Mouse (Mus musculus): ENCODE data around the gene Usp21. TPM values are rescaled to one million over a fixed set of nuclear protein-coding genes. Genes with fewer than 3 reads are reported as not detected.
"Not testable (repeated sequence)": the region's sequence is repeated elsewhere in the genome, so short reads cannot be mapped to it uniquely, and the experiment has no call there.

Usp21 gene
- polyA plus RNA-seq, 1 experiment from 2014 or later = 119 TPM

GRCm38 (mm10) chr1:171306157-171306556, 18.4 kb upstream of the Usp21 start:
- ATAC-seq (replicated peaks); H3K9ac ChIP-seq: not testable (repeated sequence)
- 74% methylated on average over 5 of the region's 5 CpGs for WGBS

GRCm38 (mm10) chr1:171298226-171298625, 10.4 kb upstream of the Usp21 start:
- Histone ChIP-seq H3K36me3 (replicated peaks) (no peaks in the 10 kb centered on the region), H3K27ac (no peak overlapping the region), H3K27me3 (replicated peaks) (peaks cover 14% of the 10 kb centered on the region), H3K9ac (no peak overlapping the region), H3K4me2 (no peak overlapping the region), H3K4me1 (peaks cover 13% of the 10 kb centered on the region), H3K4me3 (no peak overlapping the region), H3K9me3 (no peaks in the 10 kb centered on the region)
- WGBS = 76% methylated on average over 3 of the region's 3 CpGs
- ATAC-seq (replicated peaks) = no peak

More at GRCm38 (mm10) chr1:171306157-171306556, 18.4 kb upstream of the Usp21 start:
- not testable (repeated sequence) for H3K4me2 ChIP-seq; H3K27ac ChIP-seq; H3K36me3 ChIP-seq (replicated peaks); H3K9me3 ChIP-seq; H3K4me1 ChIP-seq; H3K27me3 ChIP-seq (replicated peaks); H3K4me3 ChIP-seq

GRCm38 (mm10) chr1:171295063-171295402, 7.2 kb upstream of the Usp21 start:
- Histone ChIP-seq H3K4me2 (peak overlapping the region; percentile 80), H3K27ac (peak overlapping the region; percentile 93), H3K4me3 (peak overlapping the region; percentile 83), H3K9ac (peak overlapping the region; percentile 90), H3K9me3 (no peaks in the 10 kb centered on the region), H3K36me3 (replicated peaks) (no peaks in the 10 kb centered on the region), H3K27me3 (replicated peaks) (peaks cover 14% of the 10 kb centered on the region), H3K4me1 (peaks cover 15% of the 10 kb centered on the region)
- ATAC-seq (replicated peaks) = peak; percentile 55; the same call in 1 of the 2 replicates
- WGBS = 14% methylated on average over 3 of the region's 3 CpGs

GRCm38 (mm10) chr1:171294298-171295062, 6.7 kb upstream of the Usp21 start, which contains the start of gene Ufc1:
Gene Ufc1, minus strand, starts transcription at chr1:171295024.
- under 1% methylated on average over 42 of the region's 42 CpGs for WGBS

GRCm38 (mm10) chr1:171293906-171294297, 6.1 kb upstream of the Usp21 start:
- peak overlapping the region; percentile 80 for H3K4me2 ChIP-seq
- H3K9ac ChIP-seq = peak overlapping the region; percentile 90
- peaks cover 12% of the 10 kb centered on the region for H3K27me3 ChIP-seq (replicated peaks)
- peak overlapping the region; percentile 83 for H3K4me3 ChIP-seq
- peaks cover 3% of the 10 kb centered on the region; the same call in 1 of the 2 replicates for H3K36me3 ChIP-seq (replicated peaks)
- peaks cover 15% of the 10 kb centered on the region for H3K4me1 ChIP-seq
- peak overlapping the region; percentile 93 for H3K27ac ChIP-seq
- no peaks in the 10 kb centered on the region for H3K9me3 ChIP-seq
- no peak; the same call in 1 of the 2 replicates for ATAC-seq (replicated peaks)
- 42% methylated on average over 5 of the region's 5 CpGs for WGBS

More at GRCm38 (mm10) chr1:171294298-171295062, 6.7 kb upstream of the Usp21 start, which contains the start of gene Ufc1:
- H3K9ac ChIP-seq = peak within 1 kb of the TSS; percentile 90
- peaks cover 14% of the 10 kb centered on the region for H3K27me3 ChIP-seq (replicated peaks)
- peak within 1 kb of the TSS; percentile 80 for H3K4me2 ChIP-seq
- no peaks in the 10 kb centered on the region; the same call in 1 of the 2 replicates for H3K36me3 ChIP-seq (replicated peaks)
- H3K4me1 ChIP-seq = peaks cover 15% of the 10 kb centered on the region
- peak; percentile 89 for ATAC-seq (replicated peaks)
- H3K27ac ChIP-seq = peak within 1 kb of the TSS; percentile 93
- no peaks in the 10 kb centered on the region for H3K9me3 ChIP-seq
- H3K4me3 ChIP-seq = peak within 1 kb of the TSS; percentile 83

- ATAC-seq (replicated peaks) = no peak
- Histone ChIP-seq H3K9ac (peak overlapping the region; percentile 90; the same call in 1 of the 2 replicates), H3K4me2 (peak overlapping the region; percentile 80), H3K36me3 (replicated peaks) (peaks cover 3% of the 10 kb centered on the region; the same call in 1 of the 2 replicates), H3K4me1 (peaks cover 20% of the 10 kb centered on the region), H3K27me3 (replicated peaks) (peaks cover 7% of the 10 kb centered on the region; the same call in 1 of the 2 replicates), H3K27ac (peak overlapping the region; percentile 93; the same call in 1 of the 2 replicates), H3K9me3 (no peaks in the 10 kb centered on the region), H3K4me3 (peak overlapping the region; percentile 83; the same call in 1 of the 2 replicates)
- WGBS = 90% methylated on average over 3 of the region's 3 CpGs
Measured at GRCm38 (mm10) chr1:171293351-171293750, 5.6 kb upstream of the Usp21 start.

- H3K4me3 ChIP-seq = peak overlapping the region; percentile 93; the same call in 1 of the 2 replicates
- H3K9ac ChIP-seq = peak overlapping the region; percentile 25; the same call in 1 of the 2 replicates
- 69% methylated on average over 4 of the region's 4 CpGs for WGBS
- H3K27ac ChIP-seq = peak overlapping the region; percentile 97
- no peaks in the 10 kb centered on the region for H3K9me3 ChIP-seq
- H3K27me3 ChIP-seq (replicated peaks) = no peaks in the 10 kb centered on the region
- H3K4me2 ChIP-seq = peak overlapping the region; percentile 39
- peaks cover 31% of the 10 kb centered on the region for H3K4me1 ChIP-seq
- H3K36me3 ChIP-seq (replicated peaks) = peaks cover 26% of the 10 kb centered on the region; the same call in 1 of the 2 replicates
- no peak for ATAC-seq (replicated peaks)
Measured at GRCm38 (mm10) chr1:171288328-171288727, 537 bp upstream of the Usp21 start.

- Histone ChIP-seq H3K9ac (peak overlapping the region; percentile 98; the same call in 1 of the 2 replicates), H3K9me3 (no peaks in the 10 kb centered on the region), H3K4me1 (peaks cover 35% of the 10 kb centered on the region), H3K4me3 (peak overlapping the region; percentile 93), H3K4me2 (peak overlapping the region; percentile 62), H3K27me3 (replicated peaks) (no peaks in the 10 kb centered on the region), H3K36me3 (replicated peaks) (peaks cover 34% of the 10 kb centered on the region; the same call in 1 of the 2 replicates), H3K27ac (no peak overlapping the region)
- ATAC-seq (replicated peaks) = no peak
- WGBS = 85% methylated on average over 19 of the region's 19 CpGs
Measured at GRCm38 (mm10) chr1:171286517-171286916, 1.3 kb downstream of the Usp21 start.

- H3K4me1 ChIP-seq = peaks cover 41% of the 10 kb centered on the region
- no peak overlapping the region for H3K4me3 ChIP-seq
- H3K27me3 ChIP-seq (replicated peaks) = no peaks in the 10 kb centered on the region
- H3K4me2 ChIP-seq = no peak overlapping the region
- no peak overlapping the region for H3K9ac ChIP-seq
- H3K36me3 ChIP-seq (replicated peaks) = peaks cover 34% of the 10 kb centered on the region; the same call in 1 of the 2 replicates
- 89% methylated on average over 20 of the region's 20 CpGs for WGBS
- H3K9me3 ChIP-seq = no peaks in the 10 kb centered on the region
- no peak for ATAC-seq (replicated peaks)
- H3K27ac ChIP-seq = no peak overlapping the region
Measured at GRCm38 (mm10) chr1:171285096-171285892, 2.5 kb downstream of the Usp21 start.

- Histone ChIP-seq H3K36me3 (replicated peaks) (peaks cover 34% of the 10 kb centered on the region; the same call in 1 of the 2 replicates), H3K4me3 (no peak overlapping the region), H3K4me2 (no peak overlapping the region), H3K27me3 (replicated peaks) (no peaks in the 10 kb centered on the region), H3K9ac (no peak overlapping the region), H3K9me3 (no peaks in the 10 kb centered on the region), H3K27ac (no peak overlapping the region), H3K4me1 (peaks cover 49% of the 10 kb centered on the region)
- WGBS = 90% methylated on average over 15 of the region's 15 CpGs
- no peak for ATAC-seq (replicated peaks)
Measured at GRCm38 (mm10) chr1:171284491-171284890, 3.3 kb downstream of the Usp21 start.

GRCm38 (mm10) chr1:171283188-171284160, 4.3 kb downstream of the Usp21 start:
- H3K4me1 ChIP-seq = peaks cover 47% of the 10 kb centered on the region
- no peak for ATAC-seq (replicated peaks)
- no peaks in the 10 kb centered on the region for H3K27me3 ChIP-seq (replicated peaks)
- no peak overlapping the region for H3K9ac ChIP-seq
- no peak overlapping the region for H3K4me3 ChIP-seq
- no peak overlapping the region for H3K4me2 ChIP-seq
- no peak overlapping the region for H3K27ac ChIP-seq
- peaks cover 31% of the 10 kb centered on the region; the same call in 1 of the 2 replicates for H3K36me3 ChIP-seq (replicated peaks)
- no peaks in the 10 kb centered on the region for H3K9me3 ChIP-seq
- WGBS = 95% methylated on average over 18 of the region's 18 CpGs

Measured in midbrain, embryonic 15.5 days (tissue).